Mouse (Mus musculus) v-Abl transformed pro-B cells (cell line): ENCODE measurements around the gene Chrdl2.
"Not testable (repeated sequence)": the region's sequence is repeated elsewhere in the genome, so short reads cannot be mapped to it uniquely, and the experiment has no call there.

ENCODE experiments used
- in situ Hi-C, 2 experiments: fragments of 400-800 bp; cut with MboI; formaldehyde crosslinking; loops; one replicate each; pipeline ENCODE4 v1.15.1; 2025; ENCODE audit not compliant: unreplicated experiment in 2 of 2

Chrdl2 gene

DNA sequence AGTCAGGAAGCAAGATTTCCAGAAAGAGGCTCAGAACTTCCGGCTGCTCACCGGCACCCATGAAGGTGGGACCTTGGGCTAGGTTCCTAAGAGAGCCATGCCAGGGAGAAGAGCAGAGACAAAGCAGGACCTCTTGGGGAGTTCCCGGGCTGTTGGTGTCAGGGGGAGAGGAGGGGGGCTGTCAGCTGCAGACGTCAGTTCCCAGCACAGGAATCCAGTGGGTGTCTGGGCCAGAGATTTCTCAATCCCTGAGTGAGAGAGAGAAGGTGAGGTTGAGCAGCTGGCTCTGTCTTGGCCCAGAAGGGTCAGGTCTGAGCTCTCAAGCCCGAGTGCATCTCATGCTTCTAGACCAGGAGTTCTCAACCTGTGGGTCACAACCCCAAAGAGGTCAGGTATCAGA lies 27.7 kb downstream of the Chrdl2 start:
- in situ Hi-C loops, result no loop called here

DNA sequence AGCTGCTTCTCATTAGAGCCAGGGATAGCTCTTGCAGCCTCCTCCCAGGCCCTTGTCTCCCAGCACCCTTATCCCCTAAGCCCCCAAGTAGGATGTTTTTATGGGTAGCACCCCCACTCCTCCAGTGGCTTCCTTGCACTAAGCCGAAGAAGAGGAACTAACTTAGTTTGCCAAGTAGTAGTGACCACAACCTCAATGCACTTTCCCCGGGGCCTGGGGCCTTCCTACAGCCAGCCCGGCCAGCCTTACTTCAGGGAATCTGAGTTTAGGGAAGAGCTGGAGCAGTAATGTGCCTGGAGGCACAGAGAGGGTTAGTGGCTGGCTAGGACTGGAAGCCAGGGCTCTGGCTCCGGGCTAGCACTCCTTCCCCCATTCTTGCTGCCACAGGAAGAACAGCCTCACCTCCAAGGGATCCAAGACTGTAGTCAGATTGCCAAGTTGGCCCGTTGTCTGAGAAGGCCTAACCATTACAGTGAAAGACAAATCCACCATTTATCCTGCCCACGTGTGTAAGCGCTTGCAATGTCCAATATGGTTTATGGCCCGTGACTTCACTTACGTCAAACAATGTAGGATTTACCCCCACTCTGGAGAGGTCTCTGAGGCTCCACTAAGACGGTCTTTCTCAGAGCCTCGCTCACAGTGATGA lies 29.0 kb downstream of the Chrdl2 start:
- in situ Hi-C loops, result no loop called here

DNA sequence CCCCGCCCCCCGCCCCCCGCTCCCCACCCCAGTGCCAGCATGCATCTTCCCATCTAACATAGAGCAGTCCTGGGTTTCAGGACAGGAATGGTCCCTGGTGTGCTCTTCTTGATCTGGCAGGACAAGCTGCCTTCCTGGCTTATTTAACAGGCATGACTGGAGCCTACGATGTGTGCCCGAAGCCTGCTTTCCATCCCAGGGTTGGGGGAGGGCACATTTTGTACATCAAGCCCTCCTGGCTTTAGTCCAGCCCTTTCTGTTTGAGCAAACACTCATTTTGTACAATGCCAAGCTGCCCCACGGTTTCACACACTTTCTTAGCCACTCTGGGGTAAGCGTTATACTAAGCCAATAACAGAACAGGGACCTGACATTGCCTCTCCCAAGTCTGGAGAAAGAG lies 30.1 kb downstream of the Chrdl2 start:
- in situ Hi-C loops, result no loop called here

- in situ Hi-C loops, result no loop called here
Measured at GRCm38 (mm10) chr7:100036495-100036894, 30.5 kb downstream of the Chrdl2 start.

DNA sequence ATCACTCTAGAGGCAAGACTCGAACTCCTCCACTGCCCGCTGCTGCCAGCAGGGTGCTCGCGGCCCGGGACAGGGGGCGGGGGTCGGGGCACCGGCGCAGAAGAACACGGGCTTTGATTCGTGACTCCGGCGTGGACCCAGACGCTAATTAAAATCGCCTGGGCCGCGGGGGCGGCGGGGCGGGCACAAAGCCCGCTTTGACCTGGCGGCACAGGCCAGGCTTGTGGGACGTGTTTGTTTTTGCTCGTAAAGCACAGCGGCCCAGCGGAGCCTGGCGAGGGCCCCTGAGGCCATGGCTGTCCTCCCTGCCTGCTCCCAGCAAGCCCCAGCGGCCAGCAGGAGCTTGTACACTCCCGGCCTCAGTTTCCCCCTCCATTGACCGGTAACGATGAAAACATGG lies 36.1 kb downstream of the Chrdl2 start:
- in situ Hi-C loops, result no loop called here

- in situ Hi-C loops, result no loop called here
Measured at GRCm38 (mm10) chr7:100043096-100043495, 37.1 kb downstream of the Chrdl2 start.

GRCm38 (mm10) chr7:100043605-100044031 lies 37.6 kb downstream of the Chrdl2 start:
- in situ Hi-C loops, result no loop called here

DNA sequence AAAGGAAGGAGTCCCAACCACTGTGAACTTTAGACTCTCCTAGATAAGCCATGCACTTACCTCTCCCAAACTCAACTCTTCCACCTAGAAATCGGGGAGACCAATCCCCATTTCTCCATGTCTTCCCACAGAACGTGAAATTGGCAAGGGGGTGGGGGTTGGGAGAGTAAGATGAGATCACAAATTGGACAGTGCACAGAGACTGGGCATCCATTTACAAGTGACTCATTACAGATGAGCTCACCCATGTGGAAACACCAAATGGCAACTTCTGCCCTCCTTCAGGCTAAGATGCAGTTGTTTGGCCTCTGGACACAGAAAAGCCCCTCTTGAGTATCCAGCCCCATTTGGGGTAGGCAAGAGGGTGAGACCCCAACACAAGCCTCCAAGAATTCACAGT lies 40.5 kb downstream of the Chrdl2 start:
- in situ Hi-C loops, result no loop called here

GRCm38 (mm10) chr7:100051904-100052303 lies 45.9 kb downstream of the Chrdl2 start:
- in situ Hi-C loops, result no loop called here

DNA sequence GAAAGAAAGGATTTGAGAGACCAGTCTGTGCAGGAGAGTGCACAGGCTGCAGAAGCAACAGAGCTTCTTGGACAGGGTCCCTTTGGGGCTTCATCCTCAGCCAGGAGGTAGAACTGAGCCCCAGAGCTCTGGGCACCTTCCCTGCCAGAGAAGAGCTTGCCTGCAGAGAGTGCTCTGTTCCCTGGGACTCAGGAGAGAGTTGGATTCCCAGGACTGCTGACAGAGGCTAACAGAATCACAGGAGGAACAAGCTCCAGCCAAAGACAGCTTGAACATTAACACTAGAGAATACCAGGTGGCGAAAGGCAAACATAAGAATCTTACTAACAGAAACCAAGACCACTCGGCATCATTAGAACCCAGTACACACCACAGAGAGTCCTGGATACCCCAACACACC lies 47.0 kb downstream of the Chrdl2 start:
- in situ Hi-C loops, result not testable (repeated sequence)

DNA sequence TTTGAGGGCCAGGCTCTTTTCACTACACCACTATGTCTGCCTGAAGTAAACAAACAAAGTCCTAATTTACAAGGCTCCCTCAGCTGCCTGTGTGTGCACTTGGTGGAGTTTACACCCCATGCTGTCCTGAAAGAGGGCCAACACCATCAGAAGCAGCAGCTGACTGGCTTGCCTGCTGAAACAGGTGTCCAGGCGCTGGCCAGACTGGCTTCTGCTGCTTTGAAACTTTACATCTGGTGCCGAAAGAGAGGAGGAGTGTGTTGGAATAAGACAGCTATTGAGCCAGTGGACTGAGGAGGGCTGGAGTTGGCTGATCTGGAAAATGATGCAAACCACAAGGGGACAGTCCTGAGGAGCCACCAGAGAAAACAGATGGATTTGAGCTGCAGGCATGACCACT lies 68.0 kb downstream of the Chrdl2 start:
- in situ Hi-C loops, result no loop called here

DNA sequence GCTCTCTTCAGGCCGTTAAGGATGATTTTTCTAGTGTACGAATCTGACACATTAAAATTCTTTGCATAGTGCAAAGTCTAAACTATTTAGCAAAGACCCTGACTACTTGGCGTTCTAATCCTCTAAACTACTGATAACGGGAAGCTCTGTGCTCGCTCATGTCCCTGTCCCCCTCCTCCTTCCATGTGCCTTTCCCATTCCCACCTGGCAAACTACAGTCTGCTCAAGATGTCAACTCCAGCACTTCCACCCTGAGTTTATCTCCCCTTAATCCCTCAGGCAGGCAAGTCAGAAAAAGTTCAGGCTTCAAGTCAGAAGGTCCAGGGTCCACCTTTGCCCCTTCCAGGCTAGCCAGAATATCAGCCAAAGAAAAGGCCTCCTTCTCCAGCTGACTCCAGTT lies 70.3 kb downstream of the Chrdl2 start:
- in situ Hi-C loops, result no loop called here

DNA sequence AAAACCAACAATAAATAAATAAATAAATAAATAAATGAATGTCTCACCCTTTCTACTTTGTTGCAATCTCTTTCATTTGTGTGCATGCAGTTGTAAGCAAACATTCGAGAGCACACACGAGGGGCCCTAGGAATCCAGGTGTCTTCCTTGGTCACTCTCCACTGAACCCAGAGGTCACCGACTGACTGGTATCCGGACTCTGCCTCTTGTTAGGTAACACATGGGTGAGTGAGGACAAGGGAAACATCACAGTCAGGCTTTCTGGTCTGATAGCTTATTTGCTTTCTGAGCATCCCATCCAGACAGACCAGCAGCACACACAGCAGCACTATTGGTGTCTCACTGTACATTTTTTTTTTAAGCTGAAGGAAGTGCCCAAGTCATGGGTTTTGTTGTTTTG lies 71.1 kb downstream of the Chrdl2 start:
- in situ Hi-C loops, result no loop called here

DNA sequence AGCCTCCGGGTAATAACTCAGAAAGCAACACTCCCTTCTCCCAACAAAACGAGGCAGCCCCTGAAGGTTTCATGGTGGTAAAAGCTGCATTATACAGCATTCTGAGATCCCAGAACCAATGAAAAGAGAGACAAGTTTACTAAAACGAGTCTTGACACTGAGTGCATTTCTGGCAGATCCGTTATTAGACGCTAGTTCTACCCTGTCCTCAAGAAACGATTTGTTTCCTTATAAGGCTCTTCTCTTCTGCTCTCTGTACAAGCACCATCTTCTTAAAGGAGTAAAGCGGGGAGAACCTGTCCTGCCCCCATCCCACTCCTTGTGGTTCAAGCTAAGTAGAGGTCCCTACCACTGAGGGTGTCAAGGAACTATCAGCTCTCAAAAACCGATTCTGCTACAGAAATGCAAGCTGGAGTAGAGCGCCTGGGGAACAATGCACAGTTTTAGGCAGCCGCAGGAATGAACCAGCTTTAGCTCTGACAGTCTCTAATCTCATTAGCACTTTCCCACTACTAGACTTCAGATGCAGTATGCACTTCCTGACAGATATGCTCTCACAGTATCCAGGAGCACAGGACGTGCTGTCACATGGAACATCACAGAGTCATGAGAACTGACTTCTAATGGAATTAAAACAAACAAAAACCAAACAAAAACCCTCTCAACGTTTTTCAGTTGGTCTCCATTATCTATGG lies 74.3 kb downstream of the Chrdl2 start:
- in situ Hi-C loops, result no loop called here

- in situ Hi-C loops, result no loop called here
Measured at GRCm38 (mm10) chr7:100082836-100083235, 76.9 kb downstream of the Chrdl2 start.

GRCm38 (mm10) chr7:100083812-100084211 lies 77.8 kb downstream of the Chrdl2 start:
- in situ Hi-C loops, result no loop called here
